Mouse (Mus musculus) lung, postnatal 0 days (tissue): ENCODE results near the gene Mnat1.

Source experiments
- CTCF ChIP-seq: IDR thresholded peaks from 2 replicates; pipeline ENCODE4 v1.5.1; 2016; ENCODE audit warnings: antibody characterized with exemption, mild to moderate bottlenecking
- EP300 ChIP-seq: IDR thresholded peaks from 2 replicates; pipeline ENCODE4 v1.6.1; 2016; ENCODE audit warnings: antibody characterized with exemption, mild to moderate bottlenecking, control low read depth

- TF ChIP-seq CTCF (no peak), EP300 (no peak)
These were observed 19.8 kb upstream of the Mnat1 start for GRCm38 (mm10) chr12:73103713-73104112.
